Mouse (Mus musculus) liver (tissue): ENCODE results near the gene Tmod4.
A peak's percentile ranks its signal among the peaks of the same experiment; 100 is the strongest.

ENCODE experiments used
- DNase-seq: peaks from one replicate; pipeline ENCODE4 v3.0.0-alpha.2; 2020; ENCODE audit warnings: mixed read lengths

Gene Tmod4

GRCm38 (mm10) chr3:95174011-95174592 lies 49.8 kb downstream of the Tmod4 start:
- peak; percentile 84 for DNase-seq

GRCm38 (mm10) chr3:95176500-95176899 lies 52.2 kb downstream of the Tmod4 start:
- DNase-seq = no peak

- DNase-seq = no peak
Measured at GRCm38 (mm10) chr3:95177583-95177982, 53.3 kb downstream of the Tmod4 start.
